Mouse (Mus musculus): Measurements from ENCODE around the gene Ift74.

DNA sequence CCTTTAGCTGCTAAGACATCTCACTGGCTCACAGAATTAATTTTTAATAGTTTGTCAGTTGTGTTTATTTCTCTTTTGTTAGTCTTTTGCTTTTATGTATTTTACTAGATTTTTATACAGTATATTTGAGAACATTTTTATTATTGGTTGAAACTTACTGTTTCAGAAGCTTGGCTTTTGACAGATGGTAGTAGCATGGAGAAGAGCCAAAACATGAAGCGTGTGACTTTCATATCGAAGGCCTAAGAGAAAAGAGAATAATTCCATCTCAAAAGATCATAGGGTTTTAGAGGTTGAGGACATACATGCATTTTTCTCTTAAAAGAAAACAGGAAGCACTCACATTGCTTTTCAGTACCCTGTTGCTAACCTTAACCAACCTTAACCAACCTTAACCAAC lies 28.9 kb downstream of the Ift74 start:
- TF ChIP-seq POLR2A (IDR thresholded peaks at IDR 0.05; ENCODE audit: insufficient read depth, low read length): no peak
- no peak for TF ChIP-seq CTCF (IDR thresholded peaks at IDR 0.05; ENCODE audit: low read depth, low read length)

Measured in ES-Bruce4 (cell line).